Mouse (Mus musculus) spleen, adult 2 months (tissue): Measurements from ENCODE around the gene Mpnd.

Experiments
- CTCF ChIP-seq: fragments of 200-500 bp; IDR thresholded peaks from 2 replicates; pipeline ENCODE4 v1.5.1; 2011; ENCODE audit warnings: mild to moderate bottlenecking, inconsistent platforms; ENCODE audit not compliant: insufficient read depth, insufficient read length, insufficient replicate concordance; ENCODE audit errors: extremely low read depth
- POLR2A ChIP-seq: fragments of 200-500 bp; IDR thresholded peaks from 2 replicates; pipeline ENCODE4 v1.6.1; 2011; ENCODE audit warnings: low read depth, low read length, inconsistent platforms

DNA sequence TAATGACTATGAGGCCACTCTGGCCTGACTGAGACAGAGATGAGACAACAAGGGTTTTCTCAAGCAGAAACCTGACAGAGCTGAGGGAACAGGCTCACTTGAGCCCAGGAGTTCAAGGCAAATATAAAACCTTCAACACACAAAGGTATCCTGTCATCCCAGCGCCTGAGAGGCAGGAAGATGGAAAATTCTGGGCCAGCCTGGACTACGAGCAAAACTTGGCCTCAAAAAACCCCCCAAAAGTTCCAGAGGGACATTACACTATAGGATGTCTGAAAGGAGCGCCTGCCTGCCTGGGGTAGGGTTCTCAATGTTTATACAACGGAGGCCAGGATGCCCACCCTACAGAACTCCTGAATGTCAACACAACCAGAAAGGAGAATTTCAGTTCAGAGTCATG lies 29.7 kb downstream of the Mpnd start:
- TF ChIP-seq POLR2A (no peak), CTCF (no peak)
